Mouse (Mus musculus) liver, embryonic 11.5 days (tissue): ENCODE results near the gene Tmem33. TPM values are rescaled to one million over a fixed set of nuclear protein-coding genes. Genes with fewer than 3 reads are reported as not detected.

ENCODE experiments used
- ATAC-seq: fragments of 200-750 bp; cut with Nextera tagmentation; replicated peaks from 2 replicates; pipeline ENCODE4 v1.8.0; 2017; ENCODE audit warnings: moderate number of reproducible peaks, mild to moderate bottlenecking, moderate TSS enrichment, moderate library complexity; ENCODE audit not compliant: low FRiP score
- DNase-seq: peaks from one replicate; pipeline ENCODE4 v3.0.0-alpha.2; 2017; ENCODE audit warnings: low spot score
- H3K27ac ChIP-seq: fragments of 300-500 bp; sonication (generic); 2 replicates; pipeline ENCODE4 v1.5.1; 2014; ENCODE audit warnings: mild to moderate bottlenecking, low read depth, low read length, control low read depth
- H3K27me3 ChIP-seq: fragments of 300-500 bp; sonication (generic); replicated peaks from 2 replicates; pipeline ENCODE4 v1.6.1; 2014; ENCODE audit warnings: low read length, mixed read lengths; ENCODE audit not compliant: control insufficient read depth, insufficient read depth
- H3K36me3 ChIP-seq: fragments of 300-500 bp; sonication (generic); 2 replicates; pipeline ENCODE4 v1.6.1; 2014; ENCODE audit warnings: mild to moderate bottlenecking, low read length, moderate library complexity, mixed read lengths; ENCODE audit not compliant: control insufficient read depth, insufficient read depth
- H3K4me1 ChIP-seq: fragments of 300-500 bp; sonication (generic); replicated peaks from 2 replicates; pipeline ENCODE4 v1.6.1; 2014; ENCODE audit warnings: low read length, mixed read lengths; ENCODE audit not compliant: control insufficient read depth, insufficient read depth
- H3K4me2 ChIP-seq: fragments of 300-500 bp; sonication (generic); 2 replicates; pipeline ENCODE4 v1.6.1; 2014; ENCODE audit warnings: mild to moderate bottlenecking, control low read depth, moderate library complexity
- H3K4me3 ChIP-seq: fragments of 300-500 bp; sonication (generic); 2 replicates; pipeline ENCODE4 v1.5.1; 2014; ENCODE audit warnings: low read depth, low read length, control low read depth
- H3K9ac ChIP-seq: fragments of 300-500 bp; sonication (generic); 2 replicates; pipeline ENCODE4 v1.6.1; 2014; ENCODE audit warnings: low read depth, low read length, control low read depth
- H3K9me3 ChIP-seq: fragments of 300-500 bp; sonication (generic); 2 replicates; pipeline ENCODE4 v1.6.1; 2016; ENCODE audit warnings: low read length, inconsistent platforms, mixed read lengths; ENCODE audit not compliant: control insufficient read depth
- whole genome bisulfite sequencing: fragments of 180-500 bp; shearing (Covaris S2); extraction: QIAGEN DNeasy Blood & Tissue Kit; methylation state at CpG from one replicate; pipeline ENCODE4 v1.1.7; 2014; 5-methylcytosine and 5-hydroxymethylcytosine counted together
- polyA plus RNA-seq: library from polyadenylated mRNA; unstranded; fragments of >200 nt; fragmentation: Nextera tagmentation; extraction: Ambion mirVana; gene quantifications from 2 replicates; pipeline ENCODE4 v1.2.1, GENCODE M21; 2014

The Tmem33 gene
- polyA plus RNA-seq, 1 experiment from 2014 or later: 122 TPM

- Histone ChIP-seq H3K36me3 (no peaks in the 10 kb centered on the region), H3K4me1 (no peaks in the 10 kb centered on the region), H3K4me3 (no peak overlapping the region), H3K27ac (no peak overlapping the region), H3K9ac (no peak overlapping the region), H3K4me2 (no peak overlapping the region), H3K9me3 (no peaks in the 10 kb centered on the region), H3K27me3 (peaks cover 90% of the 10 kb centered on the region)
- whole genome bisulfite sequencing: 7% methylated on average over 15 of the region's 15 CpGs
- ATAC-seq: no peak
- no peak for DNase-seq
These were observed 36.8 kb upstream of the Tmem33 start for GRCm38 (mm10) chr5:67223391-67224121.

GRCm38 (mm10) chr5:67224122-67224502, 36.3 kb upstream of the Tmem33 start:
- no peaks in the 10 kb centered on the region for H3K4me1 ChIP-seq
- no peak overlapping the region for H3K27ac ChIP-seq
- no peak overlapping the region for H3K4me3 ChIP-seq
- DNase-seq (no peak), ATAC-seq (no peak)
- H3K36me3 ChIP-seq: no peaks in the 10 kb centered on the region
- H3K4me2 ChIP-seq: no peak overlapping the region
- no peak overlapping the region for H3K9ac ChIP-seq
- H3K9me3 ChIP-seq: no peaks in the 10 kb centered on the region
- 14% methylated on average over 6 of the region's 6 CpGs for WGBS
- peaks cover 92% of the 10 kb centered on the region for H3K27me3 ChIP-seq

DNA sequence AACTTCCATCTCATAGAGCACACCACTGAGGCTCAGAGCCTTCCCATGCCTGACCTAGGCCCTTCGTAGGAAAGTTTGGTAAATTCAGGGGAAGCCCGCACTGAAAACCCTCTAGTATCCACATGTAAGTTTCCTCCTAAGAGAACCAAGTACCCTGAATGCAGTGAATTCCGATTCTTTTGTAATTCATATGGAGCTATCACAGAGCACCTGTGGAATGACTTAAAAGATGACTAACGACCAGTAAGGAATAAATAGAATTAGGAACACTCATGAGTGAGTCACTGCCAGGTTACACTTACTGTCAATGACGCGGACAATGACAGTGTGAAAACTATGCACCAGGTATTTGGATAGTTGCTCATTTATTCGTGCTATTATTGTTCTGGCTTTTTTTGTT, 34.6 kb upstream of the Tmem33 start:
- Histone ChIP-seq H3K27ac (no peak overlapping the region), H3K4me1 (no peaks in the 10 kb centered on the region), H3K27me3 (peaks cover 96% of the 10 kb centered on the region), H3K4me2 (no peak overlapping the region), H3K36me3 (no peaks in the 10 kb centered on the region), H3K9me3 (no peaks in the 10 kb centered on the region), H3K4me3 (no peak overlapping the region), H3K9ac (no peak overlapping the region)
- DNase-seq (no peak), ATAC-seq (no peak)
- WGBS: 48% methylated on average over 7 of the region's 7 CpGs

- Histone ChIP-seq H3K4me1 (no peaks in the 10 kb centered on the region), H3K9me3 (no peaks in the 10 kb centered on the region), H3K9ac (no peak overlapping the region), H3K27me3 (peaks cover 97% of the 10 kb centered on the region), H3K4me2 (no peak overlapping the region), H3K4me3 (no peak overlapping the region), H3K27ac (no peak overlapping the region), H3K36me3 (no peaks in the 10 kb centered on the region)
- ATAC-seq (no peak), DNase-seq (no peak)
- 9% methylated on average over 11 of the region's 11 CpGs for WGBS
These were observed 33.1 kb upstream of the Tmem33 start for GRCm38 (mm10) chr5:67227261-67227660.

DNA sequence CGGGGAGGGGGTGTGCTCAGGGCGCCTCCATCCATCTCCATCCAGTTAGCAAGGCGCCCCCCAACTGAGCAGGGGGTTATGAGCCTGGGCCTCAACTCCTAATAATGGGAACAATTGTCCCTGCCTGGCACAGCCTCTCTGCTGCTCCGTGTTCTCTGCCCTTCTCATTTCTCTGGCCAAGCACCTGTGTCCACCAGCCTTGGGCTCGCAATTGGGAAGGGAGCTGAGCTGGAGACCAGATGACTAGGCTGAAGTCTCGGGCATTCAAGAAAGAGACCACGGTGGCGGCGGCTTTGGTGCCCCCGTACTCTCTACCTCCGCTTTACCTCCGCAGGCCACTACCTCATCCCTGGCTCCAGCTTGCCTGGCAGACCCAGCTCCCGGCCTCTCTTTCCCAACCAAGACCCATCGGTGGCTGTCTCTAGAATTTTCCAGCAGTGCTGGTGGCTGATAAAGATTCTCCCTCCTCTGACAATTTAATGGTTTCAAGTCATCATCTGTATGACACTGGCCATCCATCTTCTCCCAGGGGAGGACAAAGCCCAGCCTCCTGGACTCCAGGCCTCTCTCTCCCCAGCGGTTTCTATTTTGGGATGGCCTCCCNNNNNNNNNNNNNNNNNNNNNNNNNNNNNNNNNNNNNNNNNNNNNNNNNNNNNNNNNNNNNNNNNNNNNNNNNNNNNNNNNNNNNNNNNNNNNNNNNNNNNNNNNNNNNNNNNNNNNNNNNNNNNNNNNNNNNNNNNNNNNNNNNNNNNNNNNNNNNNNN, 32.5 kb upstream of the Tmem33 start:
- Histone ChIP-seq H3K36me3 (no peaks in the 10 kb centered on the region), H3K27ac (no peak overlapping the region), H3K4me3 (no peak overlapping the region), H3K4me1 (no peaks in the 10 kb centered on the region), H3K27me3 (peaks cover 97% of the 10 kb centered on the region), H3K4me2 (no peak overlapping the region), H3K9ac (no peak overlapping the region), H3K9me3 (no peaks in the 10 kb centered on the region)
- no peak for ATAC-seq
- WGBS: 3% methylated on average over 15 of the region's 15 CpGs
- no peak for DNase-seq

- Histone ChIP-seq H3K4me2 (no peak overlapping the region), H3K4me1 (no peaks in the 10 kb centered on the region), H3K27me3 (peaks cover 45% of the 10 kb centered on the region), H3K27ac (no peak overlapping the region), H3K36me3 (no peaks in the 10 kb centered on the region), H3K9ac (no peak overlapping the region), H3K4me3 (no peak overlapping the region), H3K9me3 (no peaks in the 10 kb centered on the region)
- DNase-seq (no peak), ATAC-seq (no peak)
- WGBS: 52% methylated on average over 4 of the region's 4 CpGs
These were observed 25.7 kb upstream of the Tmem33 start for GRCm38 (mm10) chr5:67234682-67235081.

GRCm38 (mm10) chr5:67235462-67235861, 24.9 kb upstream of the Tmem33 start:
- Histone ChIP-seq H3K9ac (no peak overlapping the region), H3K4me3 (no peak overlapping the region), H3K36me3 (no peaks in the 10 kb centered on the region), H3K27ac (no peak overlapping the region), H3K4me2 (no peak overlapping the region), H3K9me3 (no peaks in the 10 kb centered on the region), H3K27me3 (peaks cover 37% of the 10 kb centered on the region), H3K4me1 (no peaks in the 10 kb centered on the region)
- DNase-seq (no peak), ATAC-seq (no peak)
- 50% methylated on average over 3 of the region's 3 CpGs for WGBS

- ATAC-seq: no peak
- no peaks in the 10 kb centered on the region for H3K9me3 ChIP-seq
- WGBS: 81% methylated on average over 3 of the region's 3 CpGs
- no peak overlapping the region for H3K9ac ChIP-seq
- H3K27me3 ChIP-seq: peaks cover 25% of the 10 kb centered on the region
- no peak for DNase-seq
- H3K4me3 ChIP-seq: no peak overlapping the region
- no peaks in the 10 kb centered on the region for H3K4me1 ChIP-seq
- H3K36me3 ChIP-seq: no peaks in the 10 kb centered on the region
- no peak overlapping the region for H3K4me2 ChIP-seq
- H3K27ac ChIP-seq: no peak overlapping the region
These were observed 23.8 kb upstream of the Tmem33 start for GRCm38 (mm10) chr5:67236601-67237000.

DNA sequence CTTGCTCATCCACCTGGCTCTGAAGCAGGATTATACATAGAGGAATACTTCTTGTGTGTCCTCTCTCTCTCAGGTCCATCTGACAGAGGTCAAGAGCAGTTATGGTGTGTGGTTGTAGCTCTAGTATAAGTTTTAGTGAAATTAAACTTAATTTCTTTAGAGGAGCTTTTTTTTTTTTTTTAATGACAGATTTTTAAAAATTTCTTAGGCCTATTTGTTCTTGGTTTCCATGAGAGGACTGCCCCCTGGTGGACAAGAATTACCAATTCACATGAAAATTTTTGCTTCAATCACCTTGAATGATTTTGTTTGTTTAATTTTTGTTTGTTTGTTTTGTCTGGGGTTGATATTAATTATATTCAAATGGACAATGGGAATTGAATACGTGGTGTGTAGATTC, 22.1 kb upstream of the Tmem33 start:
- Histone ChIP-seq H3K27me3 (peaks cover 8% of the 10 kb centered on the region), H3K4me1 (no peaks in the 10 kb centered on the region), H3K4me2 (no peak overlapping the region), H3K9me3 (no peaks in the 10 kb centered on the region), H3K36me3 (no peaks in the 10 kb centered on the region), H3K9ac (no peak overlapping the region), H3K4me3 (no peak overlapping the region), H3K27ac (no peak overlapping the region)
- DNase-seq (no peak), ATAC-seq (no peak)
- 2% methylated on average over 1 of the region's 1 CpGs for whole genome bisulfite sequencing
